Mouse (Mus musculus) intestine, embryonic 14.5 days (tissue): ENCODE measurements around the gene Mocs1. TPM values are rescaled to one million over a fixed set of nuclear protein-coding genes. Genes with fewer than 3 reads are reported as not detected.

Experiments used
- ATAC-seq: fragments of 200-750 bp; cut with Nextera tagmentation; replicated peaks from 2 replicates; pipeline ENCODE4 v1.8.0; 2017; ENCODE audit warnings: low read depth, moderate number of reproducible peaks, moderate TSS enrichment, moderate library complexity; ENCODE audit not compliant: low FRiP score, low TSS enrichment
- DNase-seq: peaks from one replicate; pipeline ENCODE4 v3.0.0-alpha.2; 2018; ENCODE audit warnings: low spot score
- H3K27ac ChIP-seq: fragments of 300-500 bp; sonication (generic); 2 replicates; pipeline ENCODE4 v1.5.1; 2014; ENCODE audit warnings: low read depth, mild to moderate bottlenecking, control low read depth
- H3K27me3 ChIP-seq: fragments of 300-500 bp; sonication (generic); replicated peaks from 2 replicates; pipeline ENCODE4 v1.6.1; 2014; ENCODE audit warnings: low read length, control low read depth; ENCODE audit not compliant: control insufficient read depth, insufficient read depth
- H3K36me3 ChIP-seq: fragments of 300-500 bp; sonication (generic); 2 replicates; pipeline ENCODE4 v1.6.1; 2014; ENCODE audit warnings: low read length, control low read depth; ENCODE audit not compliant: control insufficient read depth, insufficient read depth
- H3K4me1 ChIP-seq: fragments of 300-500 bp; sonication (generic); replicated peaks from 2 replicates; pipeline ENCODE4 v1.6.1; 2014; ENCODE audit warnings: low read length, control low read depth, mixed read lengths; ENCODE audit not compliant: control insufficient read depth, insufficient read depth
- H3K4me2 ChIP-seq: fragments of 300-500 bp; sonication (generic); 2 replicates; pipeline ENCODE4 v1.6.1; 2014; ENCODE audit warnings: low read length
- H3K4me3 ChIP-seq: fragments of 300-500 bp; sonication (generic); 2 replicates; pipeline ENCODE4 v1.5.1; 2014; ENCODE audit warnings: low read depth, low read length, control low read depth, mixed read lengths
- H3K9ac ChIP-seq: fragments of 300-500 bp; sonication (generic); 2 replicates; pipeline ENCODE4 v1.6.1; 2014; ENCODE audit warnings: mild to moderate bottlenecking, low read length
- H3K9me3 ChIP-seq: fragments of 300-500 bp; sonication (generic); 2 replicates; pipeline ENCODE4 v1.6.1; 2016; ENCODE audit warnings: low read length, control low read depth; ENCODE audit not compliant: control insufficient read depth
- WGBS: fragments of 180-500 bp; shearing (Covaris S2); extraction: QIAGEN DNeasy Blood & Tissue Kit; methylation state at CpG from one replicate; pipeline ENCODE4 v1.1.7; 2014; 5-methylcytosine and 5-hydroxymethylcytosine counted together
- polyA plus RNA-seq: library from polyadenylated mRNA; unstranded; fragments of >200 nt; fragmentation: Nextera tagmentation; extraction: Ambion mirVana; gene quantifications from 2 replicates; pipeline ENCODE4 v1.2.1, GENCODE M21; 2014

Mocs1 gene
- polyA plus RNA-seq, 1 experiment from 2014 or later = 7.8 TPM

DNA sequence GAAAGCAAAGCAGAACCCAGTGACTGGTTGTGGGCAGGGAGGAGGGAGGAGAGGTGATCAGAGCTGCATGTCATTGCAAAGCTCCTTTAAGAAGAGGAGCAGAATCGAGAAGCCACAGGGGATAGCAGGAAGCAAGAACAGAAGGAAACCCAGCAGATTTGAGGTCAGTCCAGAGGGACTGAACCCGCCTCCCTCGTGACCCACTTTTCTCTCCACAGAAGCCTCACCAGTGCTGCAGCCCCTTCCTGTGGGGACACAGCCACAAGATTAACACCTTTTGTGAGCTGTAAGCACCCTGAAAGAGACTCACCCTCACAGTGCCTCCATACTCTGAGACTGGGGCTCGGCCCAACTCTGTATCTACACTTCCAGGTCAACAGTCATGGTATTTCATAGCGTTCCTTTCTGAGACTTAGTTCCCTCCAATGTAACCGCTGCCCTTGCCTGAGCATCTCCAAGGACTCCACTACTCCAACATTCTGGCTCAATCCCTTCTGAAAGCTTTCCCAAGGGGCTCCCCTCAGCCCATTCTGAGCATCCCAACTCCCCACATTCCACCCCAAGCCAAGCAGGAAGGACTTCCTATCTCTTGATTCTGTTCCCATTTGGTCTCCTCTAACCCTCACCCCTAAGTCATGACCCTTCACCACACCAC, 75.2 kb downstream of the Mocs1 start:
- no peak overlapping the region for H3K4me2 ChIP-seq
- no peaks in the 10 kb centered on the region for H3K9me3 ChIP-seq
- H3K36me3 ChIP-seq = no peaks in the 10 kb centered on the region
- no peak overlapping the region for H3K9ac ChIP-seq
- H3K27ac ChIP-seq = no peak overlapping the region
- H3K27me3 ChIP-seq = no peaks in the 10 kb centered on the region
- H3K4me3 ChIP-seq = no peak overlapping the region
- ATAC-seq (no peak), DNase-seq (no peak)
- 72% methylated on average over 6 of the region's 6 CpGs for WGBS
- H3K4me1 ChIP-seq = no peaks in the 10 kb centered on the region

Other genes starting within 250 kb of the Mocs1 start
- 5.7 and 6.1 TPM in 2 replicates for gene Daam2, start 136.0 kb downstream of the Mocs1 start, polyA plus RNA-seq
- 1.7 and 3.0 TPM in 2 replicates for gene Kif6, start 186.8 kb downstream of the Mocs1 start, polyA plus RNA-seq